Mouse (Mus musculus): ENCODE data around the gene Trim29. TPM values are rescaled to one million over a fixed set of nuclear protein-coding genes. Genes with fewer than 3 reads are reported as not detected.

Trim29 gene
- polyA plus RNA-seq, 1 experiment from 2014 or later, result 2.4 TPM

DNA sequence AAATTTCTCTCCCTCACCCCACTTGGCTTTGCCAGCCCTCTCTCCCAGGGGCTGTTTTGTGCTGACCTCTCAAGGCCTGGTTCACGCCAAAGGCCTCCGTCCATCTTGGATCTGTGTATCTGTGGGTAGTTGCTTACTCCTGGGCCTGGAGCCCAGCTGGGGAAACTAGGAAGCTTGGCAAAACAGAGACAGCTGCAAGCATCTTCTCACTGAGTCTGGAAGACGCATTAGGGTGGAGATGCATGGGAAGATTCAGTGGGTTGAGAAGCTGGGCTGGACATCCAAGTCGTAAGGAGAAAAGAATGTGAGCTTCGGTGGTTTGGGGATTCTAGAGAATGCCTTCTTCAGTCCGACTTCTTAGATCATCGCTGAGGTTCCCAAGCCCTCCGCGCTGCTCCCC is 36.9 kb upstream of the Trim29 start:
- no peak for ATAC-seq (ENCODE audit: low FRiP score, low read depth)
- Histone ChIP-seq H3K36me3 (no peaks in the 10 kb centered on the region), H3K27ac (no peak overlapping the region), H3K4me2 (replicated peaks) (no peak overlapping the region), H3K27me3 (replicated peaks) (peaks cover 45% of the 10 kb centered on the region), H3K9ac (no peak overlapping the region), H3K4me1 (peaks cover 14% of the 10 kb centered on the region; the same call in 1 of the 2 replicates), H3K9me3 (no peaks in the 10 kb centered on the region), H3K4me3 (no peak overlapping the region)
- 84% methylated on average over 9 of the region's 9 CpGs for WGBS

DNA sequence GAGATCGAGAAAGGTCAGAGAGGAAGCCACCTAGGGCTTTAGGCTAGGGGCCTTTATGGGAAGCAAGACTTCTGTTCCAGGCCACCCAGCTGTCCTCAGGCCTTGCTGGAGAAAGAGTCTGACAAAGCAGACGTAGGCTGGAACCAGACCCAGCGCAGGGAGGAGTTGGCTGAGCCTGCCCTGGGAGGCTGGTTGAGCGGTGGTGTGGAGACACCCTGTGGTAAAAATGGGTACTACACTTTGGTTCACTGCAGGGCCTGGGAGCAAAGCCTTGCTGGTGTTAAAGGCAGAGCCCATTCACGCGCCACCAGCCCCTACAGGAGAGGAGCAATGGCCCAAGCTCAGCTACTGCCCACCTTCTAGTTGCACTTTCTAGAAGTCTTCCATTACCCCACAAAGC is 26.4 kb upstream of the Trim29 start:
- Histone ChIP-seq H3K9me3 (no peaks in the 10 kb centered on the region), H3K4me1 (peaks cover 7% of the 10 kb centered on the region), H3K9ac (no peak overlapping the region), H3K27ac (no peak overlapping the region), H3K4me3 (no peak overlapping the region), H3K36me3 (no peaks in the 10 kb centered on the region), H3K4me2 (replicated peaks) (no peak overlapping the region), H3K27me3 (replicated peaks) (0 out of 2 replicates have a peak, but pooled peaks cover 3% of the 10 kb centered on the region)
- 6% methylated on average over 6 of the region's 6 CpGs for WGBS
- ATAC-seq (ENCODE audit: low FRiP score, low read depth), result peak; percentile 84

DNA sequence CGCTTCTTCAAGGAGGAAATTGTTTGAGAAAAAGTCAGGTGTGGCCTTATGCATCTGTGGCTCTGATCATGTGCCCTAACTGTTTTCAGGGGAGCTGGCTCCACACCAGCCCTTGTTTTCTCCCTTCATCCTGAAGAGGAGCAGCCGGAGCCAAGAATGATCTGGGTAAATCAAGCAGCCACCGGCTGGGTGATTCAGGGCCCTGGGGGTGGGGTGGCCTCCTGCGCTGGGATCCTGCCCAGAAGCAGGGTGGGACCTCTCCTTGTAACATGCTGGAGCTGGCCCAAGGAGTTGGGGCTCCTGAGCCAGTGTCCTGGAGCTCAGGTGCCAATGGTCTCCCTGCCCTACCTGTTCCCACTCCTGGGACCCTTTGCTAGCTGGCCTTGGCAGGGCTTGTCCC is 25.4 kb upstream of the Trim29 start:
- no peak for ATAC-seq (ENCODE audit: low FRiP score, low read depth)
- peaks cover 7% of the 10 kb centered on the region for H3K4me1 ChIP-seq
- 95% methylated on average over 4 of the region's 4 CpGs for WGBS

DNA sequence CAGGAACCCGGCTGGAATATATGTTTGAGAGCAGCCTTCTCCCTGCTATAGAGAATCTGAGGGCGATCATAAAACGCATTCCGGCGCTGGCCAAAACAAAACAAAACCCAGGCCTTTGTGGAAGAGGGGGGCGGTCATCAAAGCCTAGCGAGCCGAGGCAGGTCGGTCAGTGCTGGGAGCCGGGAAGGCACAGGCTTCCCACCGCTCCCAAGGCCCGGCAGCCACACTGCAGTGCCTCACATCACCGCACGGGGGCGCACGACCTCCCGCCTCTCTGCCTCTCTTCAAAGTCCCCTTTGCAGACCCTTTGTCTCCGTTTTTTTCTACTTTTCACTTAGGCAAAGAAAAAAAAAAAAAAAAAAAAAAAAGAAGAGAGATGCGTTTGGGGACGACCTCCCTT is 23.8 kb upstream of the Trim29 start:
- no peak overlapping the region for H3K4me3 ChIP-seq
- no peak overlapping the region for H3K27ac ChIP-seq

More for the DNA sequence above, 25.4 kb upstream of the Trim29 start:
- Histone ChIP-seq H3K27ac (no peak overlapping the region), H3K4me3 (no peak overlapping the region), H3K9ac (no peak overlapping the region), H3K27me3 (replicated peaks) (0 out of 2 replicates have a peak, but pooled peaks cover 3% of the 10 kb centered on the region), H3K9me3 (no peaks in the 10 kb centered on the region), H3K4me2 (replicated peaks) (no peak overlapping the region), H3K36me3 (no peaks in the 10 kb centered on the region)

DNA sequence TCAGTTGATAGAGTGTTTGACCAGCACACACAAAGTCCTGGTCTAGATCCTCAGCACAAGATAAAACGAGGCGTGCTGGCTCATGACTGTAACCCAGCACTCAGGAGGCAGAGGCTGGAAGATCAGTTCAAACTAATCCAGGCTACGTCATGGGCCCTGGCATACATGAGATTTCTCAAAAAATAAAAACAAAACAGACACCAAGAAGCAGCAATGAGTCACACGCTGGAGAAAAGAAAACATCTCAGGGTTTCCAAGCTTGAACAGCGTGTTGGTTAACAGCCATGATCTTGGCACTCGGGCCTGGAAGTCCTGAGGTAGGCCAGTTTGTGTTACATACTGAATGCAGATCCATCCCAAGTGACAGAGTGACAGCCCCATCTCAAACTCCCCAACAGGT is 17.6 kb upstream of the Trim29 start:
- Histone ChIP-seq H3K27me3 (replicated peaks) (no peaks in the 10 kb centered on the region), H3K9ac (no peak overlapping the region), H3K27ac (no peak overlapping the region), H3K4me1 (no peaks in the 10 kb centered on the region), H3K9me3 (no peaks in the 10 kb centered on the region), H3K36me3 (no peaks in the 10 kb centered on the region), H3K4me3 (no peak overlapping the region), H3K4me2 (replicated peaks) (no peak overlapping the region)
- no peak for ATAC-seq (ENCODE audit: low FRiP score, low read depth)
- WGBS, result 88% methylated on average over 6 of the region's 6 CpGs

More for the DNA sequence above, 23.8 kb upstream of the Trim29 start:
- H3K27me3 ChIP-seq (replicated peaks), result 0 out of 2 replicates have a peak, but pooled peaks cover 3% of the 10 kb centered on the region
- WGBS, result under 1% methylated on average over 20 of the region's 20 CpGs
- H3K4me1 ChIP-seq, result peaks cover 7% of the 10 kb centered on the region
- 0 out of 2 replicates have a peak, but pooled peaks have one; percentile 22 for ATAC-seq (ENCODE audit: low FRiP score, low read depth)
- no peaks in the 10 kb centered on the region for H3K9me3 ChIP-seq
- H3K36me3 ChIP-seq, result no peaks in the 10 kb centered on the region
- H3K9ac ChIP-seq, result 0 out of 2 replicates have a peak overlapping the region, but pooled peaks have one; percentile 27
- peak overlapping the region; percentile 52 for H3K4me2 ChIP-seq (replicated peaks)

DNA sequence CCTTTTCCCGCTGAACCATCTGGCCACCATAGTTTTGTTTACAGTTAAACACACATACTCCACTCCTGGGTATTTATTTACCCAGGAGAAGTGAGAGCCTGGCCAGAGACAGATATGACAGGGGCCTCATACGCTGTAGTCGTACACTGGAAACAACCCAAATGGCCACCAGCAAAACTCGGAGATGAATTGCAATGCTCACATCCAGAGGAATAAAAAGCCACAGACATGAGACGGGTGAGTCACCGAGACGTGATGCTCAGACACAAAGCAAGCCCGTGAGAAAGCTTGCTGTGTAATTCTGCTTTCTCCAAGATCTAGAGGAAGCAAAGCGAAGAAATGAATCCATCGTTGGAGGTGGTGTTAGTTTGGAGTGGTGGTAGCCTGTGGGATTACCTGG is 10.3 kb upstream of the Trim29 start:
- Histone ChIP-seq H3K9ac (no peak overlapping the region), H3K27ac (no peak overlapping the region), H3K9me3 (no peaks in the 10 kb centered on the region), H3K4me2 (replicated peaks) (no peak overlapping the region), H3K4me3 (no peak overlapping the region), H3K36me3 (no peaks in the 10 kb centered on the region), H3K27me3 (replicated peaks) (no peaks in the 10 kb centered on the region), H3K4me1 (no peaks in the 10 kb centered on the region)
- no peak for ATAC-seq (ENCODE audit: low FRiP score, low read depth)
- WGBS, result 76% methylated on average over 10 of the region's 10 CpGs

DNA sequence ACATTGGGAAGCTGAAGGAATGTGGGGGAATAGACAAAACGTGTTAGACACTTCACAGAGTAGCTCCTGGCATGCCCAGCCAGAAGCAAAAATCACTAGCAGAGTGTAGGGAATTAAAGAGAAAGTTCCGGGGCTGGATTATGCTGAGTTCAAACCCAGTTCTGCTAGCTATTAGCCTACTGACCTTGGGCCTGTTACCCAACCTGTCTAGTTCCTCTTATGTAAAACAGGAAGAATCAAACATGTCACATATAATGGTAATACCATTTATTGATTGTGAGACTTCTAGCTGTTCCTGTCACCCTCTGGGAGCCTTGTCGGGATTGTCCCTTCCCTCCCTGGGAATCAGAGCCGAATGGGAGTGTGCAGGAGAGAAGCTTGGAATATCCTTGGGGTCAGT is 7.7 kb upstream of the Trim29 start:
- Histone ChIP-seq H3K36me3 (no peaks in the 10 kb centered on the region), H3K4me1 (no peaks in the 10 kb centered on the region), H3K9ac (no peak overlapping the region), H3K27ac (no peak overlapping the region), H3K9me3 (no peaks in the 10 kb centered on the region), H3K4me3 (no peak overlapping the region), H3K27me3 (replicated peaks) (no peaks in the 10 kb centered on the region), H3K4me2 (replicated peaks) (no peak overlapping the region)
- ATAC-seq (ENCODE audit: low FRiP score, low read depth), result no peak
- 74% methylated on average over 4 of the region's 4 CpGs for WGBS

DNA sequence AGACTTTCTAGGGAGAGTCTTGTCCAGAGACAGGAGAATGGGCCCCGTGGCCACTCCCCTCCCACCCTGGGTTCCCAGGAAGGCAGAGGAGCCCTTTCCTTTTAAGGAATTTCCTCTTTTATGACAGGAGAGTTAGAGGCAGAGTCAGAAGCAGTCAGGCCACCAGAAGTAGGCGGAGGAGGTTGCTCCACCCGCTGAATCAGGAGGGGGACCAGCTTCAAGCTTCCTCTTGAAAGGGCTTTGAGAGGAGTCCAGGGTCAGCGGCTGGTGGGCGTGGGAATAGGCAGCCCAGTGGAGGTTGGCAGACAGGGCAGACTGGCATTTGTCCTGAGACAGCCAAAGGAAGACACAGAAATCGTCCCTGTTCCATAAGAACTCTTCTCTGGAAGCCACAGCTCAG is 4.8 kb upstream of the Trim29 start:
- Histone ChIP-seq H3K27ac (no peak overlapping the region), H3K36me3 (no peaks in the 10 kb centered on the region), H3K9me3 (no peaks in the 10 kb centered on the region), H3K27me3 (replicated peaks) (no peaks in the 10 kb centered on the region), H3K4me1 (no peaks in the 10 kb centered on the region), H3K4me3 (no peak overlapping the region), H3K4me2 (replicated peaks) (no peak overlapping the region), H3K9ac (no peak overlapping the region)
- 48% methylated on average over 6 of the region's 6 CpGs for WGBS
- no peak for ATAC-seq (ENCODE audit: low FRiP score, low read depth)

DNA sequence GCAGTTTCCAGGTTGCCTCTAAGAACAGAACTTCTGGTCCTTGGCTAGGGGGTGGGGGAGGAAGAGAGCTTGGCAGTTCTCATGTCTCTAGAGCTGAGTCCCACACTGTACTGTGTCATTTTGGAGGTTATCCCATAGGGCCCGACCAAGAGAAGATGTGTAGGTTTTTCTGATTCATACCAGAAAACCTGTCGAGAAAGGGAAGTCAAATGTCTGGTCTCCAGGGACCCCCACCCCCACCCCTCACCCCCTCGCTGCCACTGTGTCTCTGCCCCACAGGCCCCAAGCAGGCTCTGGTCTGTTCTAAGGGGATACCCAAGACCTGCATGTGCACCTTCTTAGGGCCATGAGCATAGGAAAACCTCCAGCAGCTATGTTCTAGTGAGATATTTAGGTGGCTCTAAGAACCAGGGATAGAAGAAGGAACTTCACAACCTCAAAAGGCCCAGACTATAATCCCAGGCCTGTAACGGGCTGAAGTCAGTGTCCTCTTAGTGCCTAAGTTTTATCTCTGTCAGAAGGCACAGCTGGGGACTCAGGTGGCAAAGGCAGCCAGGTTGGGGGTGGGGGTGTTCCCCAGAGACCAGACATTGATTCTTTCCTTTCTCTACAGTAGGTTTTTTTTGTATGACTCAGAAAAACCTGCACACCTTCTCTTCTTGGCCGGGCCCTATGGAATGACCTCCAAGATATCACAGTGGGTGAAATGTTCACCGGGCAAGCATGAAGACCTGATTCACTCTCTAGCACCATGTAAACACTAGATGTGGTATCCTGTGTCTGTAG is 1.4 kb upstream of the Trim29 start:
- Histone ChIP-seq H3K9ac (no peak overlapping the region), H3K4me3 (no peak overlapping the region), H3K27me3 (replicated peaks) (no peaks in the 10 kb centered on the region), H3K36me3 (no peaks in the 10 kb centered on the region), H3K4me1 (no peaks in the 10 kb centered on the region), H3K9me3 (no peaks in the 10 kb centered on the region), H3K4me2 (replicated peaks) (no peak overlapping the region), H3K27ac (no peak overlapping the region)
- no peak for ATAC-seq (ENCODE audit: low FRiP score, low read depth)
- 85% methylated on average over 6 of the region's 6 CpGs for WGBS

DNA sequence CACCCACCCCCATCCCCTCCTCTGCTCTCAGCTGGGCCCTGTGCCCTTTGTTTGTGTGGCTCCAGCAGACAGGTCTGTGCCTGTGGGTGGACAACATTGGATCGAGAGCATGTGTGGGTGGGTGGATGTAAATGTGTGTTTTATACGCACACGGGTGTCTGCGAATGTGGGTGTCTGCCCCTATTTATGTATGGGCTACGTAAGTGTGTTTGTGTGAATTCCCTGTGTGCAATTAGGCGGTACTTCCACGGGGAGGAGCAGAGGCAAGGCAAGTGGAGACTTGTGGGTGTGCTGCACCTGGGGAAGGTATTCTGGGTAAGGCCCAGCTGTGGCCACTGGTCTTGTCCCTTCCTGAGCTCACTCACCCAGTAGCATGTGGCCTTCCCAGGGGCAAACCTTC is 1.5 kb downstream of the Trim29 start:
- Histone ChIP-seq H3K9ac (no peak overlapping the region), H3K36me3 (no peaks in the 10 kb centered on the region), H3K9me3 (no peaks in the 10 kb centered on the region), H3K27ac (no peak overlapping the region), H3K27me3 (replicated peaks) (no peaks in the 10 kb centered on the region), H3K4me3 (no peak overlapping the region), H3K4me2 (replicated peaks) (no peak overlapping the region), H3K4me1 (no peaks in the 10 kb centered on the region)
- ATAC-seq (ENCODE audit: low FRiP score, low read depth), result no peak
- WGBS, result 83% methylated on average over 7 of the region's 7 CpGs

DNA sequence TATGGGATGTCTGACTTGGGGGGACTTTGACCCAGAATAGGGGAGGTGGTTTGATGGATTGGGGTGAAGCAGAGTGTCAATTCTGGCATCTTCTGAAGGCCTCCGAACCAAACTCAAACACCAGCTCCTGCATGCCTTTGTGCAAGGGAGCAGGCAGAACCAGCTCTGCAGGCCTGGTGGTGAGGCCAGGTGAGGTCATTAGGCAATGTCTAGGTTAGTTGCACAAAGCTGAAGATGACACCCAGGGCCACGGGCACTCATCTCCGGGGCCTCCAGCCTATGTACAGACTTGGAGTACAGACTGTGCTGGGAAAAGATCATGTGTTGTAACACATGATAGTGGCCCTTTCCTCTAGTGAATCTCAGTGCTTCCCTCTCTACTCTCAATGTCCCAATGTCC is 3.2 kb downstream of the Trim29 start:
- no peak overlapping the region for H3K9ac ChIP-seq
- no peak for ATAC-seq (ENCODE audit: low FRiP score, low read depth)
- H3K27me3 ChIP-seq (replicated peaks), result no peaks in the 10 kb centered on the region
- H3K36me3 ChIP-seq, result no peaks in the 10 kb centered on the region
- H3K4me1 ChIP-seq, result no peaks in the 10 kb centered on the region
- no peak overlapping the region for H3K27ac ChIP-seq
- WGBS, result 85% methylated on average over 3 of the region's 3 CpGs
- no peaks in the 10 kb centered on the region for H3K9me3 ChIP-seq
- no peak overlapping the region for H3K4me3 ChIP-seq
- no peak overlapping the region for H3K4me2 ChIP-seq (replicated peaks)

DNA sequence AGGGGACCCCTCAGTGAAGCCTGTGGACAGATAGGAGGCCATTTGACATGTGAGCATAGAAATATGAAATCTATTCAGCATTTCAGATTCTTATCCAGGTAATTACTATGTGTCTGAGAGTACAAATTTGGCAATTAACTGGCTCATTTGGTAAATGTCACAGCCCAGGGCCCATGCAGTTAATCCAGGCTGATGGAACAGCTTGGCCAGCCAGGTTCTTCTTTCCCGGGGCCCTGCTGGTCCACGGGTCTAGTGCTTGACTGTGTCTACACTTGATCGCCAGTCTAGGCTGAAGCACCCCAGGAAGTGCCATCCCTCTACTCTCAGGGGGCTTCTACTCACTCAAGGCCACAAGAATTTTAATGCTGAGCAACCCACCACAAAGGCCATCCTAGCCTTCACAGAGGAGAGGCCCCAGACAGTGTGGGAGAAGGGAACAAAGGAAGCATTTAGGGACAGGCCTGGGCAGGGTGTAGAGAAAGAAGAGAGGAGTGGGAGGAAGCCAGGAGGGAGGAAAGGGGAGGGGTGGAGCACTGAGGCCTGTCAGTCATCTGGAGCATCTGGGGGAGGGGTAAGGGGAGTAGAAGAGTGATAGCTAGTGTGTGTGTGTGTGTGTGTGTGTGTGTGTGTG is 4.8 kb downstream of the Trim29 start:
- H3K4me3 ChIP-seq, result no peak overlapping the region
- H3K27ac ChIP-seq, result no peak overlapping the region
- H3K36me3 ChIP-seq, result no peaks in the 10 kb centered on the region
- no peaks in the 10 kb centered on the region for H3K27me3 ChIP-seq (replicated peaks)
- 50% methylated on average over 3 of the region's 3 CpGs for WGBS
- no peaks in the 10 kb centered on the region for H3K9me3 ChIP-seq
- no peak overlapping the region for H3K9ac ChIP-seq
- ATAC-seq (ENCODE audit: low FRiP score, low read depth), result no peak
- no peak overlapping the region for H3K4me2 ChIP-seq (replicated peaks)
- H3K4me1 ChIP-seq, result no peaks in the 10 kb centered on the region

DNA sequence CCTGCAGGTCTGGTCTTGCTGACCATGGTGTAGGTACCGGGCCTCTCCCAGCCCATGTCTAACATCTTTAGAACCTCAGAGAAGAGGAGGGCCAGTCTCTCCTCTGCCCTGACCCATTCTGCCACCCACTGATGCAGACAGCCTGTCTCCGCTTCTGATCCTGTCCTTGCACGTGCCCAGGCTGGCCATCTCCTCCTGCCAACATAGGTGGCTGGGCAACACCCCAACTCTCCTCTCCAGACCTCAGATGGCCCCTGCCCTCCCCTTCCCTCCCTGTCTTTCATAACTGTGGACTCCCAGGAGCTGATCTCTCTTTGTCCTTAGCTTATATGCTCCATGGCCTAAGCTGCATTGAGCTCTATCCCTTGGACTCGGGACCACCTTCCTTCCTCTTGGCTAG is 5.8 kb downstream of the Trim29 start:
- Histone ChIP-seq H3K4me1 (no peaks in the 10 kb centered on the region), H3K27ac (no peak overlapping the region), H3K9ac (no peak overlapping the region), H3K36me3 (no peaks in the 10 kb centered on the region), H3K4me2 (replicated peaks) (no peak overlapping the region), H3K9me3 (no peaks in the 10 kb centered on the region), H3K27me3 (replicated peaks) (no peaks in the 10 kb centered on the region), H3K4me3 (no peak overlapping the region)
- 97% methylated on average over 4 of the region's 4 CpGs for WGBS
- no peak for ATAC-seq (ENCODE audit: low FRiP score, low read depth)
